Mouse (Mus musculus): ENCODE data around the gene Asb16. TPM values are rescaled to one million over a fixed set of nuclear protein-coding genes. Genes with fewer than 3 reads are reported as not detected.

The Asb16 gene
- polyA plus RNA-seq (2016; fragmentation: Nextera tagmentation; extraction: Ambion mirVana), result 0.09 and 0.10 TPM in 2 replicates

GRCm38 (mm10) chr11:102268520-102269244 is at the start of gene Asb16:
Gene Asb16, plus strand, starts transcription at chr11:102268743.
- no peak for DNase-seq (ENCODE audit: low spot score)
- Histone ChIP-seq H3K36me3 (replicated peaks) (peaks cover 20% of the 10 kb centered on the region), H3K27me3 (replicated peaks; ENCODE audit: low read depth, poor library complexity, severe bottlenecking) (0 out of 2 replicates have a peak, but pooled peaks cover 3% of the 10 kb centered on the region), H3K4me1 (peaks cover 18% of the 10 kb centered on the region), H3K27ac (replicated peaks) (no peak within 1 kb of the TSS), H3K4me3 (no peak within 1 kb of the TSS), H3K9me3 (no peaks in the 10 kb centered on the region)
- 87% methylated on average over 12 of the region's 12 CpGs for WGBS

DNA sequence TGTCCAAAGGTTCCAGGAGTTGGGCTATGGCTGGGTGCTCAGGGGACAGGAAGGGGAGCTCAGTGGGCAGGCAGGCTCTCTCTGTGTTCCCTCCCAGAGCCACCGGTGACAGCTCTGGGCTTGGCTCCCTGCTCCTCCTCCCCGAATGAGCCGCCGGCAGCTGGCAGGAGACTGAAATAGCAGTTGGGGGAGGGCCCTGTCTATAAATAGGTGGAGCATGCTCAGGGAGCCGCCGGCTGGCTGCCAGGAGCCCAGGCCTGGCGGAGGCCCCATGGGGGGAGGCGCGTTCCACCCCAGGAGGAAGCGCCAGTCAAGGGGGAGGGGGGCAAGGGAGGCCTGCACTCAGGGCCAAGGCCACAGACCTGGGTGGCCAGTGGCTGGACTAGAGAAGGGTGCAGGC is 49.8 kb upstream of the Asb16 start:
- H3K4me1 ChIP-seq, result peaks cover 87% of the 10 kb centered on the region
- DNase-seq (ENCODE audit: low spot score), result peak; percentile 86
- WGBS, result 0% methylated on average over 10 of the region's 10 CpGs
- peak overlapping the region; percentile 85 for H3K27ac ChIP-seq (replicated peaks)
- peaks cover 29% of the 10 kb centered on the region for H3K36me3 ChIP-seq (replicated peaks)
- H3K4me3 ChIP-seq, result peak overlapping the region; percentile 51
- 0 out of 2 replicates have a peak, but pooled peaks cover 5% of the 10 kb centered on the region for H3K27me3 ChIP-seq (replicated peaks; ENCODE audit: low read depth, poor library complexity, severe bottlenecking)
- no peaks in the 10 kb centered on the region for H3K9me3 ChIP-seq

GRCm38 (mm10) chr11:102219247-102219993 is 49.1 kb upstream of the Asb16 start:
- peaks cover 32% of the 10 kb centered on the region for H3K36me3 ChIP-seq (replicated peaks)
- peak overlapping the region; percentile 51 for H3K4me3 ChIP-seq
- peaks cover 11% of the 10 kb centered on the region; the same call in 1 of the 2 replicates for H3K27me3 ChIP-seq (replicated peaks; ENCODE audit: low read depth, poor library complexity, severe bottlenecking)
- no peaks in the 10 kb centered on the region for H3K9me3 ChIP-seq
- peak overlapping the region; percentile 85 for H3K27ac ChIP-seq (replicated peaks)
- 69% methylated on average over 14 of the region's 14 CpGs for WGBS
- no peak for DNase-seq (ENCODE audit: low spot score)
- peaks cover 87% of the 10 kb centered on the region for H3K4me1 ChIP-seq

DNA sequence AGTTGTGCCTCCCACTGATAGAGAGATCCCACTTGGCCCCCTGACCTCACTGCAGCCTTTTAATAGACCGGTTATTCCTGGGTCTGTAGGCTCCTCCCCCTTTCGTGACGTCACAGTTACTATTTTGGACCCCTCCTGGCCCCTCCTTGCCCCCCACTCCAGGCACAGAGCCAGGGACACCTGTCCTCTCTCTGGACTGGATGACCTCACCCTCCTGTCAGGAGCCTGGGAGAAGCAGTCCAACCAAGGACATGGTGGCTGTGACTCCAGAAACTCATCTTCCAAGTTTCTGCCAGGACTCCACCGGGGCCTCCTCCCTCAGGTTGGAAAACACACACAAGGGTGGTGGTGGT is 48.6 kb upstream of the Asb16 start:
- Histone ChIP-seq H3K9me3 (no peaks in the 10 kb centered on the region), H3K27ac (replicated peaks) (no peak overlapping the region), H3K36me3 (replicated peaks) (peaks cover 35% of the 10 kb centered on the region), H3K4me3 (peak overlapping the region; percentile 51; the same call in 1 of the 2 replicates), H3K27me3 (replicated peaks; ENCODE audit: low read depth, poor library complexity, severe bottlenecking) (peaks cover 17% of the 10 kb centered on the region; the same call in 1 of the 2 replicates), H3K4me1 (peaks cover 87% of the 10 kb centered on the region)
- DNase-seq (ENCODE audit: low spot score), result no peak
- WGBS, result 76% methylated on average over 4 of the region's 4 CpGs

DNA sequence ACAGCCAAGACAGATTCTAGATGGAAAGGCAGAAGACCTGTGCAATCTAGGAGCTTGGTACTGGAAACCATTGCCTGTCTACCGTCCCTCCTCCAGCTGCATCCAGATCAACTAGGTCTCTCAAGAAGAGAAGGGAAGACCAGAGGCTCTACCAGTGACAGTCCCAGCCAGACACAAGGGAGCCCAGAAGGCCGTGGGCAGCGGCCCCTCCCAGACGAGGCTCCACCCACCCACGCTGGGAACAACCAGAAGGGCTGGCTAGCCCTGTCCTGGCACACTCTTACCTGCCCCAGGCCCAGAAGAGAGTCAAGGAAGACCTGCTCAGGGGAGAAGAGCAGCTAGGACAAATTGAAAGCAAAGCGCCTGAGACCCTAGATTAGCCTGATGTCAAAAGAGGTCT is 48.1 kb upstream of the Asb16 start:
- Histone ChIP-seq H3K9me3 (no peaks in the 10 kb centered on the region), H3K27ac (replicated peaks) (no peak overlapping the region; the same call in 1 of the 2 replicates), H3K36me3 (replicated peaks) (peaks cover 35% of the 10 kb centered on the region), H3K4me1 (peaks cover 87% of the 10 kb centered on the region), H3K27me3 (replicated peaks; ENCODE audit: low read depth, poor library complexity, severe bottlenecking) (peaks cover 21% of the 10 kb centered on the region), H3K4me3 (no peak overlapping the region)
- DNase-seq (ENCODE audit: low spot score), result no peak
- WGBS, result 69% methylated on average over 6 of the region's 6 CpGs

- H3K27me3 ChIP-seq (replicated peaks; ENCODE audit: low read depth, poor library complexity, severe bottlenecking), result peaks cover 31% of the 10 kb centered on the region
- H3K4me1 ChIP-seq, result peaks cover 87% of the 10 kb centered on the region
- H3K36me3 ChIP-seq (replicated peaks), result peaks cover 35% of the 10 kb centered on the region
- no peak for DNase-seq (ENCODE audit: low spot score)
- 86% methylated on average over 8 of the region's 8 CpGs for WGBS
- H3K4me3 ChIP-seq, result no peak overlapping the region
- H3K9me3 ChIP-seq, result no peaks in the 10 kb centered on the region
- 0 out of 2 replicates have a peak overlapping the region, but pooled peaks have one; percentile 0 for H3K27ac ChIP-seq (replicated peaks)
Observed at GRCm38 (mm10) chr11:102221243-102221953, 47.1 kb upstream of the Asb16 start.

GRCm38 (mm10) chr11:102221954-102222351 is 46.6 kb upstream of the Asb16 start:
- no peaks in the 10 kb centered on the region for H3K9me3 ChIP-seq
- H3K4me3 ChIP-seq, result no peak overlapping the region
- no peak overlapping the region for H3K27ac ChIP-seq (replicated peaks)
- peaks cover 88% of the 10 kb centered on the region for H3K4me1 ChIP-seq
- H3K36me3 ChIP-seq (replicated peaks), result peaks cover 35% of the 10 kb centered on the region
- peaks cover 36% of the 10 kb centered on the region for H3K27me3 ChIP-seq (replicated peaks; ENCODE audit: low read depth, poor library complexity, severe bottlenecking)
- 77% methylated on average over 8 of the region's 8 CpGs for WGBS
- no peak for DNase-seq (ENCODE audit: low spot score)

DNA sequence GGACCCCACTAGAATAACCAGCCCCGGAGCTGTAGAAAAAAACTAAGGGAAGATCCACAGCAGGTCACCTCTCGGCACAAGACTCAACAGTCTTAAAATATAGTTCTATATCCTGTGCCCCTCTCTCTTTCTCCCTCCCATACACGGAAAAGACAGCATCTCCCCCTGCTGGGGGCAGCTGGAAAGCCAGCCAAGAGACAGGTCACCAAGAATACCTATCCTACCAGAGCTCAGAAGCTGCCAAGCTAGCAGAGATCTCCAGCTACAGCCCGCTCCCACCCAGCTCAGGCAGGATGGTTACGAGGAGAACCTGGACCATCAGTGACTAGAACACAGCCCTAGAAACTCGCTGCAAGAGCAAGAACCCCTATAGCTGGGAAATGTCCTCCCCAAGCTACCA is 45.4 kb upstream of the Asb16 start:
- no peaks in the 10 kb centered on the region for H3K9me3 ChIP-seq
- H3K36me3 ChIP-seq (replicated peaks), result peaks cover 30% of the 10 kb centered on the region
- 40% methylated on average over 6 of the region's 6 CpGs for WGBS
- no peak overlapping the region for H3K4me3 ChIP-seq
- peaks cover 88% of the 10 kb centered on the region for H3K4me1 ChIP-seq
- DNase-seq (ENCODE audit: low spot score), result peak; percentile 76
- no peak overlapping the region; the same call in 1 of the 2 replicates for H3K27ac ChIP-seq (replicated peaks)
- H3K27me3 ChIP-seq (replicated peaks; ENCODE audit: low read depth, poor library complexity, severe bottlenecking), result peaks cover 47% of the 10 kb centered on the region

GRCm38 (mm10) chr11:102224686-102225085 is 43.9 kb upstream of the Asb16 start:
- DNase-seq (ENCODE audit: low spot score), result peak; percentile 42
- Histone ChIP-seq H3K4me1 (peaks cover 88% of the 10 kb centered on the region), H3K4me3 (peak overlapping the region; percentile 45)

DNA sequence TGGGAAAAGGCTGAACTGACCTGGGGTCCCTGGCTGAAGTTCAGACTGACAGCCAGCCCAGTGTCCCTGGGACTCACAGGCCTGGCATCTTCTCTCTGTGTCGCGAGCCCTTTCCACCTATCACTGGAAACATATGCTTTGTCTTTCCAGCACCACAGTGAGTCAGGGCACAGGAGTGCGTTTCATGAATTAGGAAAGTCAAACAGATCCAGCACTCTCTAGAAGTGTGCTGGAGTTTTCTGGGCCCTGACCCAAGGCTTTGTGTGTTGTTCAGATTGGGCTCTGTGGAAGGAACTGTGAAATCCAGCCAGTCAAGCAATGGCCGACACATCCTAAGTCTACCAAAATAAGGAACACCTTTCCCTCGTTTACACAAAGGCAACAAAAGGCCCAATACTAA is 43.3 kb upstream of the Asb16 start:
- Histone ChIP-seq H3K4me1 (peaks cover 86% of the 10 kb centered on the region), H3K36me3 (replicated peaks) (peaks cover 23% of the 10 kb centered on the region), H3K9me3 (no peaks in the 10 kb centered on the region), H3K27me3 (replicated peaks; ENCODE audit: low read depth, poor library complexity, severe bottlenecking) (peaks cover 58% of the 10 kb centered on the region), H3K4me3 (peak overlapping the region; percentile 45), H3K27ac (replicated peaks) (peak overlapping the region; percentile 26; the same call in 1 of the 2 replicates)
- DNase-seq (ENCODE audit: low spot score), result no peak
- 74% methylated on average over 5 of the region's 5 CpGs for WGBS

More at GRCm38 (mm10) chr11:102224686-102225085, 43.9 kb upstream of the Asb16 start:
- Histone ChIP-seq H3K27me3 (replicated peaks; ENCODE audit: low read depth, poor library complexity, severe bottlenecking) (peaks cover 58% of the 10 kb centered on the region), H3K9me3 (no peaks in the 10 kb centered on the region), H3K27ac (replicated peaks) (peak overlapping the region; percentile 26), H3K36me3 (replicated peaks) (peaks cover 29% of the 10 kb centered on the region)
- WGBS, result 5% methylated on average over 22 of the region's 22 CpGs

DNA sequence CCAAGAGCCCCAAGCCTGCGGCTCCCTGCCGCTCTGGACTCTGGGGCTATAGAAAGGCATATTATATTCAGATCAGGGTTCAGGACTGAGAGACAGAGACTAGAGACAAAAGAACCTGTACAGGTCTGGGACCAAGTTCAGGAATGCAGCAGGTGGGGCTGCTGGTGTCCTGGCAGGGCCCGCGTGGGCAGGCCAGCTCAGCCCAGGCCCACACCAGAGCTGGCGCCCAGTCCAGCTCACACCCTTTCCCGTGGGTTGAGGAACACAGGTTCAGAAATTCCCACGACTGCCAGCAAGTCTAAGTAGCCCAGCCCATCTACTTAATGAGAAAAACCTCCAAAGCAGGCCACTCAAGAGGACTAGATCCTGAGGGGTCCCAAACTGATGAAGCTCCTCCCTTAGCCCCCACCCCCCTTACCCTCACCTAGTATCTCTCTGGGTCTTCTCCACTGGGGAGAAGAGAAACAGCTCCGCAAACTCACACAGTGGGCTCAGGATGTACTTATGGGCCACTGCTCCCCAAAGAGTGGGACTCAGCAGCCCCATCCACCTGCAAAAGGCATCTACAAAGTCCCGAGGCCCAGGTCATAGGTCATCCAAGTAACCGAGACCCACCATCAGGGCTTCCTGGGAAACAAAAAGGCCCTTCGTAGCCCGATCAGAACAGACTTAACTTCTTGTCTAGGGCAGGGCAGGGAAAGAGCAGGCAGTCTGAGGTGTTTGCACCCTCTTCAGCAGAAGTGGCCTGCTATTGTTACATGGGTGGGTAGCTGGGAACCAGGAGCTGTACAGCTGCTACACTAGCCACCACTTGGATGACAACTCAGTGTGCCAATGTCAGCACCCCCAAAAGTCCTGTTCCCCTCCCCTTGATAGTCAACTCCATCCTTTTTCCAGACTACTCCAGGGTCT is 42.2 kb upstream of the Asb16 start:
- 66% methylated on average over 12 of the region's 12 CpGs for WGBS
- no peak for DNase-seq (ENCODE audit: low spot score)
- Histone ChIP-seq H3K27ac (replicated peaks) (no peak overlapping the region), H3K4me3 (peak overlapping the region; percentile 14; the same call in 1 of the 2 replicates), H3K36me3 (replicated peaks) (peaks cover 13% of the 10 kb centered on the region), H3K4me1 (peaks cover 87% of the 10 kb centered on the region), H3K27me3 (replicated peaks; ENCODE audit: low read depth, poor library complexity, severe bottlenecking) (peaks cover 58% of the 10 kb centered on the region), H3K9me3 (no peaks in the 10 kb centered on the region)
